8 mouse cellular contexts compared by ENCODE assay signal in genomic region chr6:87914326-87915102, GRCm38 (mm10). TPM values are rescaled to one million over a fixed set of nuclear protein-coding genes. Genes with fewer than 3 reads are reported as not detected.
DNase-seq lines count a peak whose midpoint lies in the region; ATAC-seq and TF ChIP-seq lines count a peak whose summit lies in the region.

No protein-coding gene starts in this region.

- peak; percentile 35 for ATAC-seq in frontal cortex, adult (ENCODE audit: low TSS enrichment)
- peak; percentile 47 for ATAC-seq in megakaryocyte progenitor cell, adult 5-6 weeks (replicated peaks; ENCODE audit: poor library complexity)

- intact Hi-C loops in heart, postnatal 25 days (cut with DNase I), result loop anchor here (5.0 to 10.0 kb wide), 6 partner anchors 68 to 600 kb away; partner anchors contain the start of genes H1fx and Sec61a1
- intact Hi-C loops in left cerebral cortex, postnatal 4 days (cut with DNase I), result loop anchor here (5.0 kb wide), 2 partner anchors 68 to 83 kb away; partner anchors contain the start of gene H1fx

- no peak for TF ChIP-seq POLR2A in brain, embryonic 14.5 days (IDR thresholded peaks at IDR 0.05; ENCODE audit: borderline replicate concordance, extremely low read depth, insufficient read depth, insufficient read length, poor library complexity, severe bottlenecking)

- peaks cover 21% of the 10 kb centered on the region for H3K4me1 ChIP-seq in erythroblast, embryonic 14.5 days (ENCODE audit: control insufficient read depth)

- H3K9me3 ChIP-seq in erythroblast, embryonic 14.5 days (ENCODE audit: control insufficient read depth, low read length), result no peaks in the 10 kb centered on the region

- no peak for DNase-seq in frontal cortex, postnatal 14 days (ENCODE audit: low spot score in 2 of 2)
- peak; percentile 62 for DNase-seq in brain, embryonic 14.5 days (ENCODE audit: low read depth)
- DNase-seq in heart, postnatal 25 days (ENCODE audit: low spot score), result peak; percentile 22
- peak; percentile 41 for DNase-seq in left cerebral cortex, postnatal 4 days
- DNase-seq in spleen, postnatal 36 days (ENCODE audit: low spot score in 2 of 2), result peak; percentile 15 to 25

- no peak for TF ChIP-seq CTCF in brain, embryonic 14.5 days (IDR thresholded peaks at IDR 0.05; ENCODE audit: borderline replicate concordance, extremely low read depth, insufficient read depth, insufficient read length)

- H3K4me3 ChIP-seq in erythroblast, embryonic 14.5 days (replicated peaks), result peak overlapping the region; percentile 85

- H3K27me3 ChIP-seq in erythroblast, embryonic 14.5 days (ENCODE audit: control insufficient read depth), result no peaks in the 10 kb centered on the region

- H3K36me3 ChIP-seq in erythroblast, embryonic 14.5 days (ENCODE audit: control insufficient read depth), result peaks cover 78% of the 10 kb centered on the region

RNA-seq across cellular contexts. Expression of gene Hmces, which starts 0.8 kb away (rescaled TPM):
- 35.5 and 38.2 TPM in 2 replicates for polyA plus RNA-seq in brain, embryonic 14.5 days (2012; rRNA removed)
- 1.1 and 1.4 TPM in 2 replicates for polyA plus RNA-seq in erythroblast, embryonic 14.5 days (2012)
- 10 to 100 TPM in 1 of 2 experiments, 1 to 10 TPM in 1; 8.5 to 10.3 TPM for total RNA-seq in heart, postnatal 25 days (2021)
- total RNA-seq in left cerebral cortex, postnatal 4 days (2021), result 10 to 100 TPM; 37.3 to 39.7 TPM
- 20.9 and 25.5 TPM in 2 replicates for total RNA-seq in megakaryocyte progenitor cell, adult 5-6 weeks (2015)
- total RNA-seq in megakaryocyte progenitor cell, adult 5-6 weeks (2017), result 34.5 and 37.8 TPM in 2 replicates

RNA-seq across cellular contexts. Expression of gene Copg1, which starts 26.9 kb away (rescaled TPM):
- 78.3 and 121 TPM in 2 replicates for polyA plus RNA-seq in brain, embryonic 14.5 days (2012; rRNA removed)
- 0.85 and 1.3 TPM in 2 replicates for polyA plus RNA-seq in erythroblast, embryonic 14.5 days (2012)
- 10 to 100 TPM; 42.6 to 46.1 TPM for total RNA-seq in heart, postnatal 25 days (2021)
- total RNA-seq in left cerebral cortex, postnatal 4 days (2021), result 100 to 1,000 TPM; 158 to 172 TPM
- total RNA-seq in megakaryocyte progenitor cell, adult 5-6 weeks (2015), result 40.1 and 43.2 TPM in 2 replicates
- 67.2 and 75.4 TPM in 2 replicates for total RNA-seq in megakaryocyte progenitor cell, adult 5-6 weeks (2017)

Comparison
In these comparisons a context has a peak if more than half of its experiments do, and no peak if none do; other contexts are left out.
1. DNase-seq: peak in brain, embryonic 14.5 days (single experiment), heart, postnatal 25 days (single experiment), left cerebral cortex, postnatal 4 days (single experiment) and spleen, postnatal 36 days (2 of 2); none in frontal cortex, postnatal 14 days (0 of 2).